Mouse (Mus musculus): ENCODE data around the gene Il9r. TPM values are rescaled to one million over a fixed set of nuclear protein-coding genes. Genes with fewer than 3 reads are reported as not detected.
A peak's percentile ranks its signal among the peaks of the same experiment; 100 is the strongest.

Il9r gene
- polyA plus RNA-seq, 1 experiment from 2014 or later = 0.15 TPM

GRCm38 (mm10) chr11:32153216-32153615 is 46.9 kb downstream of the Il9r start:
- H3K9me3 ChIP-seq = no peaks in the 10 kb centered on the region
- WGBS = 85% methylated on average over 7 of the region's 7 CpGs

GRCm38 (mm10) chr11:32152814-32153213 is 47.3 kb downstream of the Il9r start:
- no peaks in the 10 kb centered on the region for H3K36me3 ChIP-seq
- no peaks in the 10 kb centered on the region for H3K4me1 ChIP-seq
- H3K4me3 ChIP-seq = no peak overlapping the region
- H3K9ac ChIP-seq = no peak overlapping the region
- no peaks in the 10 kb centered on the region for H3K9me3 ChIP-seq
- H3K4me2 ChIP-seq = no peak overlapping the region
- ATAC-seq (ENCODE audit: extremely low read depth, insufficient number of reproducible peaks, low FRiP score, low TSS enrichment) = no peak
- H3K27ac ChIP-seq (replicated peaks) = no peak overlapping the region
- no peaks in the 10 kb centered on the region for H3K27me3 ChIP-seq (replicated peaks)

More at GRCm38 (mm10) chr11:32153216-32153615, 46.9 kb downstream of the Il9r start:
- ATAC-seq (ENCODE audit: extremely low read depth, insufficient number of reproducible peaks, low FRiP score, low TSS enrichment) = no peak
- Histone ChIP-seq H3K9ac (no peak overlapping the region), H3K36me3 (no peaks in the 10 kb centered on the region), H3K4me2 (no peak overlapping the region), H3K4me3 (no peak overlapping the region), H3K27ac (replicated peaks) (no peak overlapping the region), H3K27me3 (replicated peaks) (no peaks in the 10 kb centered on the region), H3K4me1 (no peaks in the 10 kb centered on the region)

DNA sequence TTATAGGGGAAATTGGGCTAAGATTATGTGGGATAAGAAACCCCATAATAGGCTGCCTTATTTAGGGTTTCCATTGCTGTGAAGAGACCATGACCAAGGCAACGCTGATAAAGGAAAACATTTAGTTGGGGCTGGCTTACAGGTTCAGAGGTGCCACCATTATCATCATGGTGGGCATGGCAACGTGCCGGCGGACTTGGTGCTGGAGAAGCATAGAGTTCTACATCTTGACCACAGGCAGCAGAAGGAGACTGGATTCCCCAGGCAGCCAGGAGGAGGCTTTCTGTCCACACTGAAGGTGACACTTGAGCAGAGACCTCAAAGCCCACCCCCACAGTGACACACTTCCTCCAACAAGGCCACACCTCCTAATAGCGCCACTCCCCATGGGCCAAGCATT is 48.8 kb downstream of the Il9r start:
- Histone ChIP-seq H3K27ac (replicated peaks) (no peak overlapping the region), H3K9ac (no peak overlapping the region), H3K36me3 (no peaks in the 10 kb centered on the region), H3K4me1 (no peaks in the 10 kb centered on the region), H3K27me3 (replicated peaks) (no peaks in the 10 kb centered on the region), H3K4me2 (no peak overlapping the region), H3K4me3 (no peak overlapping the region), H3K9me3 (no peaks in the 10 kb centered on the region)
- WGBS = 86% methylated on average over 5 of the region's 5 CpGs
- ATAC-seq (ENCODE audit: extremely low read depth, insufficient number of reproducible peaks, low FRiP score, low TSS enrichment) = no peak

- no peak overlapping the region for H3K27ac ChIP-seq (replicated peaks)
- H3K9me3 ChIP-seq = no peaks in the 10 kb centered on the region
- H3K4me2 ChIP-seq = no peak overlapping the region
- no peaks in the 10 kb centered on the region for H3K27me3 ChIP-seq (replicated peaks)
- no peaks in the 10 kb centered on the region for H3K4me1 ChIP-seq
- 72% methylated on average over 11 of the region's 11 CpGs for WGBS
- H3K36me3 ChIP-seq = no peaks in the 10 kb centered on the region
- ATAC-seq (ENCODE audit: extremely low read depth, insufficient number of reproducible peaks, low FRiP score, low TSS enrichment) = no peak
- no peak overlapping the region for H3K9ac ChIP-seq
- no peak overlapping the region for H3K4me3 ChIP-seq
Observed at GRCm38 (mm10) chr11:32149605-32150004, 50.5 kb downstream of the Il9r start.

DNA sequence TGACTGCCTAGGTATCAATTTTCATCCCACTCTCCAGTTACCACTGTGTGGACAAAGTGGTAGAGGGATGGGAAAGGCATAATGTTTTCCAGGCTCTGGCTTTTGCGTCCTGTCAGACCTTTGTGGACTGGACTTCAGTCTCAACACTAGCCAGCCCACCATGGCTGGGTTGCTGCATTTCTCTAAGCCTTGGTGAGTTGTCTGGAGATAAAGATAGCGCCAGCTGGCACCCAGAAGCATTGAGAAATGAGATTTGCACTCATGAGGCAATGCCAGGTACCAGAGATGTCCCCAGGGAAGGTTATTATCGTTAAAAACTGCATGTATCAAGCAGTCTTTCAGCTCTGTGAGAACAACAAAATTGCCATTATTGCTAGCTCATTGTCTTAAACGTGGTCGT is 57.3 kb downstream of the Il9r start:
- no peak for ATAC-seq (ENCODE audit: extremely low read depth, insufficient number of reproducible peaks, low FRiP score, low TSS enrichment)
- no peak overlapping the region for H3K4me2 ChIP-seq
- H3K9me3 ChIP-seq = no peaks in the 10 kb centered on the region
- H3K4me1 ChIP-seq = peaks cover 2% of the 10 kb centered on the region; the same call in 1 of the 2 replicates
- H3K9ac ChIP-seq = no peak overlapping the region
- no peak overlapping the region for H3K27ac ChIP-seq (replicated peaks)
- H3K4me3 ChIP-seq = no peak overlapping the region
- peaks cover 8% of the 10 kb centered on the region for H3K27me3 ChIP-seq (replicated peaks)
- no peaks in the 10 kb centered on the region for H3K36me3 ChIP-seq
- 66% methylated on average over 5 of the region's 5 CpGs for WGBS

DNA sequence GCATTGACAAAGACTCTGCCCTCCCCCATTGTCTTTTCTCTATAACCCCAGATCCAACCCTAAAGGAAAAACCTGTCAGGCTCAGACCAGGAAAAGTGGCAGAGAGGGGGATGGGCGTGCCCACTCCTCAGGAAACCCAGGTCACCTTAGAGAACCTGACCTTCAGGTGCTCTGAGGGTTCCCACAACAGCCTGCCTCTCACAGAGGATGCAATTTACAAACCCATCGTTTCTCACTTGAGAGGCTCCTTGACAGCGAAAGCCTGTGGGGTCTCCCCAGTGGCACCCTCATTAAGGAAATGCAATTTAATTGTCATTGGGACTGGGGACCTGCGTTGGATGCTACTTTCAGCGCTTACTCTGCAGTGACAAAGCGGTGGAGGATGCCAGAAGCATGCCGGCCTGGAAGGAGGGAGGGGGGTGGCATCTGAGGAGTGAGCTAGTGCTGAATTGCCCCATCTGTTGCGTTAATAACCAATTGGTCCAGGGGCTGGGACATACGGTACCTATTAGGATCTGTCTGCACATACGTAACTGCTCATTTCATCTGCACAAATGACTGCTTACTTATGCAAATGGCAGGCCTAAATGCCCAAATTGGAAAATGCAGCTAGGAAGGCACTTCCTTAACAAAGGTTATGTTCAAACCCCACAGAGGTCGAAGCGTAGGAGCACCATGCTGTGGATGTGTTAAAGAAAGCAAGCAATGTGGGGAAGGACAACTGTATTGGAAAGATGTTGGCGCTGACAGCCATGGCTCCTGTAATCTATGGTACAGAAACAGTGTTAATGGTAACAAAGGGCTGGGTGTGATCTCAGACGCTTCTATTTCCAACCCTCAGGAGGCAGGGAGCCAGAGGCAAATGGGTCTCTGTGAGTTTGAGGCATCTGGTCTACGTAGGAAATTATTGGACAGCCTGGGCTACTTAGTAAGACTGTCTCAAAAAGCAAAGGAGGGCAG is 58.2 kb downstream of the Il9r start:
- peaks cover 3% of the 10 kb centered on the region; the same call in 1 of the 2 replicates for H3K4me1 ChIP-seq
- no peak overlapping the region for H3K4me2 ChIP-seq
- ATAC-seq (ENCODE audit: extremely low read depth, insufficient number of reproducible peaks, low FRiP score, low TSS enrichment) = no peak
- no peak overlapping the region for H3K4me3 ChIP-seq
- H3K27me3 ChIP-seq (replicated peaks) = peaks cover 15% of the 10 kb centered on the region
- WGBS = 64% methylated on average over 15 of the region's 15 CpGs
- H3K9me3 ChIP-seq = no peaks in the 10 kb centered on the region
- H3K9ac ChIP-seq = no peak overlapping the region
- H3K27ac ChIP-seq (replicated peaks) = no peak overlapping the region
- H3K36me3 ChIP-seq = no peaks in the 10 kb centered on the region

DNA sequence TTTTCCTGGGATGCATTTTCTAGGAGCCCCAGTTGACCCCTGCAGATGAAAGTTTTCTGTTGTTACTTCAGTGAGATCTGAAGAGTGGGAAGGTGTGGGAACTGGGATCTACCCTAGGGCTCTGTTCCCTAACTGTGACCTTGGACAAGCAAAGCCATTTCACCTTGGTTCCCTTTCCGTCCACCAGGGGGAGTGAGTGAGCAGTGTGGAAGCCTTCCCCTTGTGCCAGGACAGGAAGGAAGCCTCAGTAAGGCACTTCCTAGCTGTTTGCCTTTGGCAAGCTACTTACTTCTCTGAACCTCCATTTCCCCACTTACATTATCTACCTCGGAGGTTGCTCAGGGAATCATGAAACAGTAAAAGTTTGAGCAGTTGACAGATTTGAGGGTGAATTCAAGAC is 59.0 kb downstream of the Il9r start:
- Histone ChIP-seq H3K4me2 (no peak overlapping the region), H3K36me3 (no peaks in the 10 kb centered on the region), H3K4me3 (no peak overlapping the region), H3K9ac (no peak overlapping the region), H3K4me1 (peaks cover 3% of the 10 kb centered on the region; the same call in 1 of the 2 replicates), H3K9me3 (no peaks in the 10 kb centered on the region), H3K27ac (replicated peaks) (no peak overlapping the region), H3K27me3 (replicated peaks) (peaks cover 24% of the 10 kb centered on the region)
- 13% methylated on average over 2 of the region's 2 CpGs for WGBS
- ATAC-seq (ENCODE audit: extremely low read depth, insufficient number of reproducible peaks, low FRiP score, low TSS enrichment) = no peak

- 71% methylated on average over 6 of the region's 6 CpGs for WGBS
- Histone ChIP-seq H3K4me1 (peaks cover 3% of the 10 kb centered on the region; the same call in 1 of the 2 replicates), H3K27ac (replicated peaks) (no peak overlapping the region), H3K36me3 (no peaks in the 10 kb centered on the region), H3K9me3 (no peaks in the 10 kb centered on the region), H3K9ac (no peak overlapping the region), H3K4me2 (no peak overlapping the region), H3K27me3 (replicated peaks) (peaks cover 27% of the 10 kb centered on the region), H3K4me3 (no peak overlapping the region)
- ATAC-seq (ENCODE audit: extremely low read depth, insufficient number of reproducible peaks, low FRiP score, low TSS enrichment) = no peak
Observed at GRCm38 (mm10) chr11:32139528-32139961, 60.5 kb downstream of the Il9r start.

GRCm38 (mm10) chr11:32138614-32138964 is 61.5 kb downstream of the Il9r start:
- no peak for ATAC-seq (ENCODE audit: extremely low read depth, insufficient number of reproducible peaks, low FRiP score, low TSS enrichment)
- Histone ChIP-seq H3K36me3 (no peaks in the 10 kb centered on the region), H3K27ac (replicated peaks) (no peak overlapping the region), H3K9ac (no peak overlapping the region), H3K9me3 (no peaks in the 10 kb centered on the region), H3K4me3 (no peak overlapping the region), H3K27me3 (replicated peaks) (peaks cover 27% of the 10 kb centered on the region), H3K4me1 (peaks cover 3% of the 10 kb centered on the region; the same call in 1 of the 2 replicates), H3K4me2 (no peak overlapping the region)
- 67% methylated on average over 9 of the region's 9 CpGs for WGBS

- peak overlapping the region; percentile 11; the same call in 1 of the 2 replicates for H3K4me2 ChIP-seq
- no peaks in the 10 kb centered on the region for H3K36me3 ChIP-seq
- no peaks in the 10 kb centered on the region for H3K9me3 ChIP-seq
- ATAC-seq (ENCODE audit: extremely low read depth, insufficient number of reproducible peaks, low FRiP score, low TSS enrichment) = no peak
- peaks cover 3% of the 10 kb centered on the region; the same call in 1 of the 2 replicates for H3K4me1 ChIP-seq
- WGBS = 28% methylated on average over 15 of the region's 15 CpGs
- H3K4me3 ChIP-seq = no peak overlapping the region
- H3K9ac ChIP-seq = no peak overlapping the region
- H3K27me3 ChIP-seq (replicated peaks) = peaks cover 27% of the 10 kb centered on the region
- no peak overlapping the region for H3K27ac ChIP-seq (replicated peaks)
Observed at GRCm38 (mm10) chr11:32137719-32138613, 62.1 kb downstream of the Il9r start.
